Mouse (Mus musculus) urinary bladder, postnatal 36 days (tissue): Measurements from ENCODE around the gene Rps6kb2.
A peak's percentile ranks its signal among the peaks of the same experiment; 100 is the strongest.
"Not testable (repeated sequence)": the region's sequence is repeated elsewhere in the genome, so short reads cannot be mapped to it uniquely, and the experiment has no call there.

Source experiments
- DNase-seq, 2 experiments: peaks; one replicate each; pipeline ENCODE4 v3.0.0; 2022; ENCODE audit warnings: low spot score in 2 of 2, mixed read lengths in 1 of 2

Rps6kb2 gene

GRCm38 (mm10) chr19:4142416-4143173, 20.6 kb downstream of the Rps6kb2 start:
- peak in 1 of 2 experiments; percentile 43 for DNase-seq

GRCm38 (mm10) chr19:4140147-4140546, 23.0 kb downstream of the Rps6kb2 start:
- DNase-seq = no peak

- DNase-seq = no peak
Measured at GRCm38 (mm10) chr19:4139446-4139845, 23.7 kb downstream of the Rps6kb2 start, which contains the start of gene Gpr152. Gene Gpr152 (plus strand): TSS chr19:4139787.

GRCm38 (mm10) chr19:4137913-4138312, 25.2 kb downstream of the Rps6kb2 start:
- no peak for DNase-seq

GRCm38 (mm10) chr19:4136463-4136862, 26.7 kb downstream of the Rps6kb2 start:
- DNase-seq = no peak

GRCm38 (mm10) chr19:4135963-4136345, 27.2 kb downstream of the Rps6kb2 start:
- DNase-seq = not testable (repeated sequence)

- not testable (repeated sequence) for DNase-seq
Measured at GRCm38 (mm10) chr19:4135229-4135962, 27.8 kb downstream of the Rps6kb2 start.

GRCm38 (mm10) chr19:4134354-4134753, 28.8 kb downstream of the Rps6kb2 start:
- DNase-seq = no peak

GRCm38 (mm10) chr19:4131768-4132167, 31.4 kb downstream of the Rps6kb2 start:
- DNase-seq = no peak

- DNase-seq = no peak
Measured at GRCm38 (mm10) chr19:4131075-4131474, 32.1 kb downstream of the Rps6kb2 start.

- no peak for DNase-seq
Measured at GRCm38 (mm10) chr19:4130106-4130505, 33.0 kb downstream of the Rps6kb2 start.

GRCm38 (mm10) chr19:4129462-4129861, 33.7 kb downstream of the Rps6kb2 start:
- DNase-seq = no peak

- peak; percentile 62 to 65 for DNase-seq
Measured at GRCm38 (mm10) chr19:4126759-4127495, 36.2 kb downstream of the Rps6kb2 start.

- DNase-seq = peak; percentile 96 to 99
Measured at GRCm38 (mm10) chr19:4125741-4126696, 37.1 kb downstream of the Rps6kb2 start, which contains the start of gene Aip. Gene Aip (minus strand): TSS chr19:4125858.

GRCm38 (mm10) chr19:4125268-4125667, 37.9 kb downstream of the Rps6kb2 start:
- not testable (repeated sequence) for DNase-seq

- DNase-seq = no peak
Measured at GRCm38 (mm10) chr19:4124432-4124831, 38.7 kb downstream of the Rps6kb2 start.

GRCm38 (mm10) chr19:4122411-4123370, 40.5 kb downstream of the Rps6kb2 start:
- no peak for DNase-seq

- not testable (repeated sequence) for DNase-seq
Measured at GRCm38 (mm10) chr19:4121896-4122295, 41.3 kb downstream of the Rps6kb2 start.

- DNase-seq = peak; percentile 98 to 99
Measured at GRCm38 (mm10) chr19:4121097-4121805, 41.9 kb downstream of the Rps6kb2 start.
